Mouse (Mus musculus): ENCODE results near the gene Bcl2l10. TPM values are rescaled to one million over a fixed set of nuclear protein-coding genes. Genes with fewer than 3 reads are reported as not detected.
A peak's percentile ranks its signal among the peaks of the same experiment; 100 is the strongest.

Bcl2l10 gene
- not detected in 2 replicates for polyA plus RNA-seq (2014; fragmentation: Nextera tagmentation; extraction: Ambion mirVana)

DNA sequence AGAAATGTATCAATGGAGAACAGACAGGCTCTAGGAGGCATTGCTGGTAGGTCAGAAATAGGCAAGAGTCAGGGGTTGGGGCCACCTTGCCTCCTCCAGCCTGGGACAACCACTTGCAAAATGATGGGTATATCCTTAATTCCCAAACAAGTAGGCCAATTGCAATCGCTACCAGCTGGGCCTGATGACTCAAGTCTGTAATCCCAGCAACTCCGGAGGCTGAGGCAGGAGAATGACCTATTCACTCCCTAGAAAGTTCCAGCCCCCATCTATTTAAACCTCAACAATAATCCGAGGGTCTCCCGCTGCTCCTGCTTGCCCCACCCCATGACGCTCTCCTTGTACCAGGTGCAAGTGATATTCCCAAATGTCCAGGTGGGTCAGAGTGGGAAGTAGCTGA is at the start of gene Bcl2l10:
TSS of gene Bcl2l10 (plus strand) at position 301 of the 400 bp plus-strand sequence.
- Histone ChIP-seq H3K9ac (replicated peaks; ENCODE audit: low read depth, low read length) (no peak within 1 kb of the TSS), H3K4me3 (ENCODE audit: low read depth, low read length) (no peak within 1 kb of the TSS), H3K27me3 (ENCODE audit: control insufficient read depth, insufficient read depth, low read length) (no peaks in the 10 kb centered on the region), H3K4me2 (ENCODE audit: low read depth, low read length) (no peak within 1 kb of the TSS), H3K9me3 (ENCODE audit: control insufficient read depth, low read length) (no peaks in the 10 kb centered on the region), H3K27ac (ENCODE audit: low read depth, low read length) (no peak within 1 kb of the TSS), H3K4me1 (ENCODE audit: control insufficient read depth, insufficient read depth, low read length) (no peaks in the 10 kb centered on the region), H3K36me3 (ENCODE audit: control insufficient read depth, insufficient read depth, low read length) (peaks cover 19% of the 10 kb centered on the region)
- 95% methylated on average over 5 of the region's 5 CpGs for WGBS
- no peak for ATAC-seq (ENCODE audit: low read depth)

GRCm38 (mm10) chr9:75299342-75299741 is 48.2 kb upstream of the Bcl2l10 start:
- Histone ChIP-seq H3K4me3 (ENCODE audit: low read depth, low read length) (no peak overlapping the region), H3K4me1 (ENCODE audit: control insufficient read depth, insufficient read depth, low read length) (no peaks in the 10 kb centered on the region), H3K4me2 (ENCODE audit: low read depth, low read length) (no peak overlapping the region), H3K27ac (ENCODE audit: low read depth, low read length) (no peak overlapping the region), H3K9ac (replicated peaks; ENCODE audit: low read depth, low read length) (no peak overlapping the region), H3K9me3 (ENCODE audit: control insufficient read depth, low read length) (no peaks in the 10 kb centered on the region), H3K27me3 (ENCODE audit: control insufficient read depth, insufficient read depth, low read length) (no peaks in the 10 kb centered on the region), H3K36me3 (ENCODE audit: control insufficient read depth, insufficient read depth, low read length) (no peaks in the 10 kb centered on the region)
- ATAC-seq (ENCODE audit: low read depth), result no peak
- 84% methylated on average over 2 of the region's 2 CpGs for whole genome bisulfite sequencing

- Histone ChIP-seq H3K27ac (ENCODE audit: low read depth, low read length) (no peak overlapping the region), H3K4me2 (ENCODE audit: low read depth, low read length) (no peak overlapping the region), H3K36me3 (ENCODE audit: control insufficient read depth, insufficient read depth, low read length) (no peaks in the 10 kb centered on the region), H3K4me1 (ENCODE audit: control insufficient read depth, insufficient read depth, low read length) (no peaks in the 10 kb centered on the region), H3K27me3 (ENCODE audit: control insufficient read depth, insufficient read depth, low read length) (no peaks in the 10 kb centered on the region), H3K4me3 (ENCODE audit: low read depth, low read length) (no peak overlapping the region), H3K9ac (replicated peaks; ENCODE audit: low read depth, low read length) (no peak overlapping the region), H3K9me3 (ENCODE audit: control insufficient read depth, low read length) (no peaks in the 10 kb centered on the region)
- no peak for ATAC-seq (ENCODE audit: low read depth)
- 91% methylated on average over 2 of the region's 2 CpGs for WGBS
Observed at GRCm38 (mm10) chr9:75303033-75303432, 44.5 kb upstream of the Bcl2l10 start.

DNA sequence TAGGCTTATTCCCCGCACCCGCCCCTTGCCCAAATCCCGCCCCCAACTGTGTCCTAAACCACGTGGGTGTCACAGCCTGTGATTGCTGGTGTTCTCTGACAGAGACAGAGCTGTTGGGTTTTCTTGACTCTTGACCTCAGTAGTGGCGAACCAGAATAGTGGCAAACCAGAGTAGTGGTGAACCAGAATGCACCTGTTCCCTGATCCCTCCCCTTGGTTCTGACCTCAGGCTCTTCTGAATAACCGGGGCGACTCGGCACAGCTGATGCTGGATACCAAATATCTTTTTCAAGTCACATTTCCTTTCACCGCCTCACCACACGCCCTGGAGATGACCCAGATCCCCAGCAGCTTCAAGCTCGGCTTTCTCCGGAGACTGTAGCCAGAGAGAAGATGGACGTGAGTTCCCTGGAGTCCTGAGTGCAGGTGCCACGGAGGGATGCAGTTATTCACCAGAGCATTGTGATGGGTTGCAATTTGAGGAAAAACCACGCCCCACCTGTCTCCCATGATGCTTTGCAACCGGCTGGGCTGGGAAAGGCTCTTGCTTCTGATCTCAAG is 43.8 kb upstream of the Bcl2l10 start:
- H3K4me3 ChIP-seq (ENCODE audit: low read depth, low read length), result no peak overlapping the region
- H3K9me3 ChIP-seq (ENCODE audit: control insufficient read depth, low read length), result no peaks in the 10 kb centered on the region
- H3K4me2 ChIP-seq (ENCODE audit: low read depth, low read length), result 0 out of 2 replicates have a peak overlapping the region, but pooled peaks have one; percentile 12
- H3K9ac ChIP-seq (replicated peaks; ENCODE audit: low read depth, low read length), result no peak overlapping the region
- H3K27me3 ChIP-seq (ENCODE audit: control insufficient read depth, insufficient read depth, low read length), result no peaks in the 10 kb centered on the region
- no peaks in the 10 kb centered on the region for H3K36me3 ChIP-seq (ENCODE audit: control insufficient read depth, insufficient read depth, low read length)
- 37% methylated on average over 16 of the region's 16 CpGs for WGBS
- no peaks in the 10 kb centered on the region for H3K4me1 ChIP-seq (ENCODE audit: control insufficient read depth, insufficient read depth, low read length)
- ATAC-seq (ENCODE audit: low read depth), result no peak
- no peak overlapping the region for H3K27ac ChIP-seq (ENCODE audit: low read depth, low read length)

GRCm38 (mm10) chr9:75304286-75304685 is 43.3 kb upstream of the Bcl2l10 start:
- Histone ChIP-seq H3K27me3 (ENCODE audit: control insufficient read depth, insufficient read depth, low read length) (no peaks in the 10 kb centered on the region), H3K4me1 (ENCODE audit: control insufficient read depth, insufficient read depth, low read length) (no peaks in the 10 kb centered on the region), H3K27ac (ENCODE audit: low read depth, low read length) (no peak overlapping the region), H3K4me3 (ENCODE audit: low read depth, low read length) (no peak overlapping the region), H3K9ac (replicated peaks; ENCODE audit: low read depth, low read length) (no peak overlapping the region), H3K4me2 (ENCODE audit: low read depth, low read length) (no peak overlapping the region), H3K9me3 (ENCODE audit: control insufficient read depth, low read length) (no peaks in the 10 kb centered on the region), H3K36me3 (ENCODE audit: control insufficient read depth, insufficient read depth, low read length) (no peaks in the 10 kb centered on the region)
- no peak for ATAC-seq (ENCODE audit: low read depth)
- WGBS, result 40% methylated on average over 7 of the region's 7 CpGs

GRCm38 (mm10) chr9:75306126-75306898 is 41.2 kb upstream of the Bcl2l10 start, which contains the start of gene Gnb5:
Gene Gnb5, plus strand, starts transcription at chr9:75306288.
- Histone ChIP-seq H3K4me1 (ENCODE audit: control insufficient read depth, insufficient read depth, low read length) (no peaks in the 10 kb centered on the region), H3K4me2 (ENCODE audit: low read depth, low read length) (no peak within 1 kb of the TSS), H3K9ac (replicated peaks; ENCODE audit: low read depth, low read length) (no peak within 1 kb of the TSS), H3K9me3 (ENCODE audit: control insufficient read depth, low read length) (no peaks in the 10 kb centered on the region), H3K27ac (ENCODE audit: low read depth, low read length) (no peak within 1 kb of the TSS), H3K27me3 (ENCODE audit: control insufficient read depth, insufficient read depth, low read length) (no peaks in the 10 kb centered on the region), H3K36me3 (ENCODE audit: control insufficient read depth, insufficient read depth, low read length) (no peaks in the 10 kb centered on the region), H3K4me3 (ENCODE audit: low read depth, low read length) (no peak within 1 kb of the TSS)
- WGBS, result 76% methylated on average over 11 of the region's 11 CpGs
- no peak for ATAC-seq (ENCODE audit: low read depth)

GRCm38 (mm10) chr9:75307015-75307414 is 40.5 kb upstream of the Bcl2l10 start:
- no peaks in the 10 kb centered on the region for H3K4me1 ChIP-seq (ENCODE audit: control insufficient read depth, insufficient read depth, low read length)
- H3K27me3 ChIP-seq (ENCODE audit: control insufficient read depth, insufficient read depth, low read length), result no peaks in the 10 kb centered on the region
- no peak overlapping the region for H3K27ac ChIP-seq (ENCODE audit: low read depth, low read length)
- H3K4me2 ChIP-seq (ENCODE audit: low read depth, low read length), result no peak overlapping the region
- no peak for ATAC-seq (ENCODE audit: low read depth)
- no peaks in the 10 kb centered on the region for H3K36me3 ChIP-seq (ENCODE audit: control insufficient read depth, insufficient read depth, low read length)
- H3K9ac ChIP-seq (replicated peaks; ENCODE audit: low read depth, low read length), result no peak overlapping the region
- H3K9me3 ChIP-seq (ENCODE audit: control insufficient read depth, low read length), result no peaks in the 10 kb centered on the region
- 90% methylated on average over 5 of the region's 5 CpGs for WGBS
- no peak overlapping the region for H3K4me3 ChIP-seq (ENCODE audit: low read depth, low read length)

- Histone ChIP-seq H3K36me3 (ENCODE audit: control insufficient read depth, insufficient read depth, low read length) (no peaks in the 10 kb centered on the region), H3K27me3 (ENCODE audit: control insufficient read depth, insufficient read depth, low read length) (no peaks in the 10 kb centered on the region), H3K9me3 (ENCODE audit: control insufficient read depth, low read length) (no peaks in the 10 kb centered on the region), H3K4me3 (ENCODE audit: low read depth, low read length) (no peak overlapping the region), H3K4me1 (ENCODE audit: control insufficient read depth, insufficient read depth, low read length) (0 out of 2 replicates have a peak, but pooled peaks cover 3% of the 10 kb centered on the region), H3K4me2 (ENCODE audit: low read depth, low read length) (no peak overlapping the region), H3K27ac (ENCODE audit: low read depth, low read length) (no peak overlapping the region), H3K9ac (replicated peaks; ENCODE audit: low read depth, low read length) (no peak overlapping the region)
- ATAC-seq (ENCODE audit: low read depth), result no peak
- WGBS, result 70% methylated on average over 5 of the region's 5 CpGs
Observed at GRCm38 (mm10) chr9:75308621-75309020, 38.9 kb upstream of the Bcl2l10 start.

DNA sequence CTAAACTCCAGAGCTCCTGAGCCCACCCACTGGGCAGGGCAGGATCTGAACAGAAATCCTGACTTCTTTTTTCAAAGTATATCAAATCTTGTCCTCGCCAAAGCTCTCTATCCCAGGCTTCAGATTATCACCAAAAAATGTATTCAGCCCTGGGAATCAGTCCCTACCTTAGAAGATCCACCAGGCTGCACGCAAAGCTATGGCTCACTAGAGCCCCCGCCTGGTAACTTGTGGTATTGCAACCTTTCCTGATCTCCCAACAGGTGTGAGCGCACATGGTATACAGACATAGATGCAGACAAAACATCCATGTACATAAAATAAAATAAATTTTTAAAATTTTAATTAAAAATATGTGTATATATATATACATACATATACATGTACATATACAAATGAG is 35.5 kb upstream of the Bcl2l10 start:
- no peak for ATAC-seq (ENCODE audit: low read depth)
- WGBS, result 17% methylated on average over 4 of the region's 4 CpGs

More for the DNA sequence above, 35.5 kb upstream of the Bcl2l10 start:
- no peak overlapping the region for H3K4me3 ChIP-seq (ENCODE audit: low read depth, low read length)
- H3K4me2 ChIP-seq (ENCODE audit: low read depth, low read length), result no peak overlapping the region
- no peaks in the 10 kb centered on the region for H3K27me3 ChIP-seq (ENCODE audit: control insufficient read depth, insufficient read depth, low read length)
- H3K4me1 ChIP-seq (ENCODE audit: control insufficient read depth, insufficient read depth, low read length), result peaks cover 15% of the 10 kb centered on the region; the same call in 1 of the 2 replicates
- no peak overlapping the region for H3K9ac ChIP-seq (replicated peaks; ENCODE audit: low read depth, low read length)
- H3K27ac ChIP-seq (ENCODE audit: low read depth, low read length), result no peak overlapping the region
- no peaks in the 10 kb centered on the region for H3K9me3 ChIP-seq (ENCODE audit: control insufficient read depth, low read length)
- no peaks in the 10 kb centered on the region for H3K36me3 ChIP-seq (ENCODE audit: control insufficient read depth, insufficient read depth, low read length)

Measured in neural tube, embryonic 14.5 days (tissue).